Mouse (Mus musculus): ENCODE data around the gene Slc35b3. TPM values are rescaled to one million over a fixed set of nuclear protein-coding genes. Genes with fewer than 3 reads are reported as not detected.

Slc35b3 gene
- polyA plus RNA-seq, 1 experiment from 2014 or later = 40.2 TPM

GRCm38 (mm10) chr13:38992529-38992928, 31.9 kb upstream of the Slc35b3 start:
- Histone ChIP-seq H3K27me3 (replicated peaks; ENCODE audit: insufficient read depth, low read length) (no peaks in the 10 kb centered on the region), H3K36me3 (ENCODE audit: insufficient read depth, low read length) (no peaks in the 10 kb centered on the region), H3K4me2 (replicated peaks; ENCODE audit: low read depth, low read length) (no peak overlapping the region), H3K9ac (replicated peaks; ENCODE audit: low read depth) (no peak overlapping the region), H3K4me1 (ENCODE audit: insufficient read depth, low read depth, low read length) (no peaks in the 10 kb centered on the region), H3K27ac (ENCODE audit: low read length) (no peak overlapping the region), H3K9me3 (ENCODE audit: low read length) (no peaks in the 10 kb centered on the region), H3K4me3 (ENCODE audit: low read depth, low read length) (no peak overlapping the region)
- peak; percentile 54 for DNase-seq (ENCODE audit: low spot score)
- 24% methylated on average over 5 of the region's 5 CpGs for WGBS
- ATAC-seq = no peak
- peak; percentile 77 for TF ChIP-seq CTCF (IDR thresholded peaks at IDR 0.05)
- TF ChIP-seq EP300 (IDR thresholded peaks at IDR 0.05) = no peak

GRCm38 (mm10) chr13:38983751-38984150, 23.1 kb upstream of the Slc35b3 start:
- H3K9ac ChIP-seq (replicated peaks; ENCODE audit: low read depth) = no peak overlapping the region
- H3K36me3 ChIP-seq (ENCODE audit: insufficient read depth, low read length) = no peaks in the 10 kb centered on the region
- no peak overlapping the region for H3K27ac ChIP-seq (ENCODE audit: low read length)
- H3K4me1 ChIP-seq (ENCODE audit: insufficient read depth, low read depth, low read length) = no peaks in the 10 kb centered on the region
- no peaks in the 10 kb centered on the region for H3K27me3 ChIP-seq (replicated peaks; ENCODE audit: insufficient read depth, low read length)
- 52% methylated on average over 5 of the region's 5 CpGs for WGBS
- TF ChIP-seq EP300 (IDR thresholded peaks at IDR 0.05) = no peak
- no peak for TF ChIP-seq CTCF (IDR thresholded peaks at IDR 0.05)
- no peak overlapping the region for H3K4me2 ChIP-seq (replicated peaks; ENCODE audit: low read depth, low read length)
- H3K9me3 ChIP-seq (ENCODE audit: low read length) = no peaks in the 10 kb centered on the region
- H3K4me3 ChIP-seq (ENCODE audit: low read depth, low read length) = no peak overlapping the region
- DNase-seq (ENCODE audit: low spot score) (no peak), ATAC-seq (no peak)

GRCm38 (mm10) chr13:38980900-38981299, 20.2 kb upstream of the Slc35b3 start:
- H3K27ac ChIP-seq (ENCODE audit: low read length) = no peak overlapping the region
- H3K9ac ChIP-seq (replicated peaks; ENCODE audit: low read depth) = no peak overlapping the region
- H3K9me3 ChIP-seq (ENCODE audit: low read length) = no peaks in the 10 kb centered on the region
- ATAC-seq (no peak), DNase-seq (ENCODE audit: low spot score) (peak; percentile 10)
- TF ChIP-seq CTCF (IDR thresholded peaks at IDR 0.05) (peak; percentile 44), EP300 (IDR thresholded peaks at IDR 0.05) (no peak)
- H3K27me3 ChIP-seq (replicated peaks; ENCODE audit: insufficient read depth, low read length) = no peaks in the 10 kb centered on the region
- H3K4me2 ChIP-seq (replicated peaks; ENCODE audit: low read depth, low read length) = no peak overlapping the region
- no peak overlapping the region for H3K4me3 ChIP-seq (ENCODE audit: low read depth, low read length)
- H3K4me1 ChIP-seq (ENCODE audit: insufficient read depth, low read depth, low read length) = no peaks in the 10 kb centered on the region
- 56% methylated on average over 3 of the region's 3 CpGs for WGBS
- no peaks in the 10 kb centered on the region for H3K36me3 ChIP-seq (ENCODE audit: insufficient read depth, low read length)

- Histone ChIP-seq H3K9ac (replicated peaks; ENCODE audit: low read depth) (no peak overlapping the region), H3K36me3 (ENCODE audit: insufficient read depth, low read length) (no peaks in the 10 kb centered on the region), H3K27me3 (replicated peaks; ENCODE audit: insufficient read depth, low read length) (no peaks in the 10 kb centered on the region), H3K4me2 (replicated peaks; ENCODE audit: low read depth, low read length) (no peak overlapping the region), H3K9me3 (ENCODE audit: low read length) (no peaks in the 10 kb centered on the region), H3K4me1 (ENCODE audit: insufficient read depth, low read depth, low read length) (no peaks in the 10 kb centered on the region), H3K27ac (ENCODE audit: low read length) (no peak overlapping the region), H3K4me3 (ENCODE audit: low read depth, low read length) (no peak overlapping the region)
- DNase-seq (ENCODE audit: low spot score) (no peak), ATAC-seq (no peak)
- WGBS = 69% methylated on average over 6 of the region's 6 CpGs
- no peak for TF ChIP-seq CTCF (IDR thresholded peaks at IDR 0.05)
- no peak for TF ChIP-seq EP300 (IDR thresholded peaks at IDR 0.05)
Observed at GRCm38 (mm10) chr13:38976978-38977377, 16.3 kb upstream of the Slc35b3 start.

- no peak for TF ChIP-seq CTCF (IDR thresholded peaks at IDR 0.05)
- TF ChIP-seq EP300 (IDR thresholded peaks at IDR 0.05) = no peak
- H3K4me3 ChIP-seq (ENCODE audit: low read depth, low read length) = no peak overlapping the region
- no peak for ATAC-seq
Observed at GRCm38 (mm10) chr13:38975853-38976252, 15.2 kb upstream of the Slc35b3 start.

GRCm38 (mm10) chr13:38972602-38973001, 11.9 kb upstream of the Slc35b3 start:
- Histone ChIP-seq H3K27ac (ENCODE audit: low read length) (no peak overlapping the region), H3K36me3 (ENCODE audit: insufficient read depth, low read length) (no peaks in the 10 kb centered on the region), H3K9me3 (ENCODE audit: low read length) (no peaks in the 10 kb centered on the region), H3K4me2 (replicated peaks; ENCODE audit: low read depth, low read length) (no peak overlapping the region), H3K27me3 (replicated peaks; ENCODE audit: insufficient read depth, low read length) (no peaks in the 10 kb centered on the region), H3K9ac (replicated peaks; ENCODE audit: low read depth) (no peak overlapping the region), H3K4me1 (ENCODE audit: insufficient read depth, low read depth, low read length) (no peaks in the 10 kb centered on the region), H3K4me3 (ENCODE audit: low read depth, low read length) (no peak overlapping the region)
- WGBS = 9% methylated on average over 6 of the region's 6 CpGs
- 0 out of 2 replicates have a peak, but pooled peaks have one; percentile 25 for ATAC-seq
- no peak for TF ChIP-seq CTCF (IDR thresholded peaks at IDR 0.05)
- no peak for TF ChIP-seq EP300 (IDR thresholded peaks at IDR 0.05)
- no peak for DNase-seq (ENCODE audit: low spot score)

More at GRCm38 (mm10) chr13:38975853-38976252, 15.2 kb upstream of the Slc35b3 start:
- WGBS = 85% methylated on average over 5 of the region's 5 CpGs
- no peaks in the 10 kb centered on the region for H3K36me3 ChIP-seq (ENCODE audit: insufficient read depth, low read length)
- H3K9me3 ChIP-seq (ENCODE audit: low read length) = no peaks in the 10 kb centered on the region
- no peak for DNase-seq (ENCODE audit: low spot score)
- H3K9ac ChIP-seq (replicated peaks; ENCODE audit: low read depth) = no peak overlapping the region
- no peaks in the 10 kb centered on the region for H3K4me1 ChIP-seq (ENCODE audit: insufficient read depth, low read depth, low read length)
- H3K27me3 ChIP-seq (replicated peaks; ENCODE audit: insufficient read depth, low read length) = no peaks in the 10 kb centered on the region
- no peak overlapping the region for H3K27ac ChIP-seq (ENCODE audit: low read length)
- H3K4me2 ChIP-seq (replicated peaks; ENCODE audit: low read depth, low read length) = no peak overlapping the region

GRCm38 (mm10) chr13:38971047-38971446, 10.4 kb upstream of the Slc35b3 start:
- H3K9ac ChIP-seq (replicated peaks; ENCODE audit: low read depth) = no peak overlapping the region
- H3K4me2 ChIP-seq (replicated peaks; ENCODE audit: low read depth, low read length) = no peak overlapping the region
- H3K27ac ChIP-seq (ENCODE audit: low read length) = no peak overlapping the region
- no peaks in the 10 kb centered on the region for H3K4me1 ChIP-seq (ENCODE audit: insufficient read depth, low read depth, low read length)
- no peaks in the 10 kb centered on the region for H3K27me3 ChIP-seq (replicated peaks; ENCODE audit: insufficient read depth, low read length)
- DNase-seq (ENCODE audit: low spot score) (no peak), ATAC-seq (no peak)
- H3K9me3 ChIP-seq (ENCODE audit: low read length) = no peaks in the 10 kb centered on the region
- no peak for TF ChIP-seq EP300 (IDR thresholded peaks at IDR 0.05)
- no peak for TF ChIP-seq CTCF (IDR thresholded peaks at IDR 0.05)
- 71% methylated on average over 4 of the region's 4 CpGs for WGBS
- H3K4me3 ChIP-seq (ENCODE audit: low read depth, low read length) = no peak overlapping the region
- H3K36me3 ChIP-seq (ENCODE audit: insufficient read depth, low read length) = no peaks in the 10 kb centered on the region

Measured in lung, postnatal 0 days (tissue).